Mouse (Mus musculus): ENCODE data around the gene Rgs3. TPM values are rescaled to one million over a fixed set of nuclear protein-coding genes. Genes with fewer than 3 reads are reported as not detected.

Gene Rgs3
- total and polyA plus RNA-seq, 3 experiments, result not detected

DNA sequence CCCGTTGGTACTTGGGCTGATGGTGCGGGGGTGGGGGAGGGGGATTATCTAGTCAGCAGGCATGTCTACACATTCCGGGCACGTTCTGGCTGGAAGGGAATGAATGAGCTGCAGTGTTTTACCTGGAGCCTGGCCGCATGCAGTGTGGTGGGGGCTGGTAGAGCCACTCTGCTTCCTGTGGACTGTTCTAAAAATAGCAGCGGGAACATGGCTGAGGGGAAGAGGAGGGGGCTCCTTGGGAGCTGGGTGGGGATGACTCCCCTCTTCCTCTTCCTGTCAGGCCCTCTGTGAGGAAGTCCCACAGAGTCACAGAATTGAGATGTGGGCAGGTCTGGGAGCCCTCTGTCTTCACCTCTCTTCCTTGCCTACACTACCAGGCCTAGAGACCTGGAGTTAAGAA lies 103.7 kb downstream of the Rgs3 start:
- Histone ChIP-seq H3K79me2 (ENCODE audit: control insufficient read depth, insufficient read depth, low read length, poor library complexity) (no peaks in the 10 kb centered on the region), H3K4me1 (ENCODE audit: control insufficient read depth in 1 of 2, insufficient read depth in 2 of 2, low read length in 2 of 2) (no peaks in the 10 kb centered on the region), H3K4me3 (ENCODE audit: control insufficient read depth in 1 of 2, insufficient read depth in 1 of 2, low read depth in 2 of 2, low read length in 2 of 2) (no peak overlapping the region), H3K9me3 (replicated peaks; ENCODE audit: insufficient read depth, low read length) (no peaks in the 10 kb centered on the region), H3K27ac (ENCODE audit: control insufficient read depth, low read depth, low read length) (no peak overlapping the region), H3K9ac (ENCODE audit: control insufficient read depth, low read depth, low read length, poor library complexity, severe bottlenecking) (no peak overlapping the region), H3K27me3 (ENCODE audit: control insufficient read depth in 1 of 2, insufficient read depth in 2 of 2, low read length in 2 of 2) (no peaks in the 10 kb centered on the region), H3K36me3 (ENCODE audit: control insufficient read depth in 1 of 2, insufficient read depth in 2 of 2, low read length in 2 of 2) (no peaks in the 10 kb centered on the region)
- TF ChIP-seq RCOR1 (IDR thresholded peaks at IDR 0.05; ENCODE audit: low read depth, low read length) (no peak), POLR2AphosphoS5 (IDR thresholded peaks at IDR 0.05; ENCODE audit: borderline replicate concordance, low read depth, low read length) (no peak), MYC (IDR thresholded peaks at IDR 0.05; ENCODE audit: low read depth, low read length) (no peak), TBP (IDR thresholded peaks at IDR 0.05; ENCODE audit: low read depth, low read length) (no peak), SMC3 (IDR thresholded peaks at IDR 0.05; ENCODE audit: low read depth, low read length) (no peak), CHD2 (IDR thresholded peaks at IDR 0.05; ENCODE audit: low read length) (no peak), GATA1 (IDR thresholded peaks at IDR 0.05; ENCODE audit: low read depth, low read length) (no peak), EP300 (IDR thresholded peaks at IDR 0.05; ENCODE audit: low read depth in 1 of 2, low read length in 2 of 2) (no peak), GABPA (IDR thresholded peaks at IDR 0.05; ENCODE audit: low read depth, low read length) (no peak)
- no peak for DNase-seq (ENCODE audit: low read depth, low spot score)

DNA sequence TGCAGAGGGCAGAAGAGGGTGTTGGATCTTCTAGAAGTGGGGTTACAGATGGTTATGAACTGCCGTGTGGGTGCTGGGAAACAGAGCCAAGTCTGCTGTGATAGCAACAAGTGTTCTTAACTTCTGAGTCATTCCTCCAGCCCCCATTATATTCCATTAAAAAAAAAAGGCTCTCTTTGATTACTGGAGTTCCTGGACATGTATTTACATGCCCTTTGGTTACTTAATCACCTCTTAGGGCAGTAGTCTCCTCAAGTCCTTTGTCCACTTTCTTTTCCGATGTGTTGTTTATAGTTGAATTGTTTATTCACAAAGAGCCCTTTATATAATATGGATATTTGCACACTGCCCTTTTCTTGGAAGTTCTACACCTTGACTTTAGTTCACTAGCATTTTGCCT lies 106.2 kb downstream of the Rgs3 start:
- DNase-seq (ENCODE audit: low read depth, low spot score), result no peak
- no peaks in the 10 kb centered on the region for H3K27me3 ChIP-seq (ENCODE audit: control insufficient read depth in 1 of 2, insufficient read depth in 2 of 2, low read length in 2 of 2)
- H3K27ac ChIP-seq (ENCODE audit: control insufficient read depth, low read depth, low read length), result no peak overlapping the region

DNA sequence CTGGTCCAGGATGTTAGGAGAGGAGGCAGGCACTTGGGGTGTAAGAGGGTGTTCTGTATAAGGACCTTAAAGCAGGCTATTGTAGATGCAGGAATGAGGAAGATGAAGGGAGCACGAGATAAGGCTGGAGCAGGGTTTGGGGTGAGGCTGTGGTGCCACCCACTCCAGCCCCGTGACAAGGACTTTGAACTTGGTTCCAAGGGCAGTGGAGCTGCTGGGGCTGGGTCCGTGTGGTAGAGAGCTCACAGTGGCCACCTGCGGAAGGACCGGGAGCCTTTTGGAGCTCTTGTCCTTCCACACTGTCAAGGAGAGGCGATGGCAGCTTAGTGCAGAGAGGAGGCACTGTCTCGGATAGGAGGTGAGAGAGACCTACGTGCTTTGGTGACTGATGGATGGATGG lies 109.0 kb downstream of the Rgs3 start:
- no peak overlapping the region for H3K27ac ChIP-seq (ENCODE audit: control insufficient read depth, low read depth, low read length)
- H3K36me3 ChIP-seq (ENCODE audit: control insufficient read depth in 1 of 2, insufficient read depth in 2 of 2, low read length in 2 of 2), result no peaks in the 10 kb centered on the region
- H3K4me1 ChIP-seq (ENCODE audit: control insufficient read depth in 1 of 2, insufficient read depth in 2 of 2, low read length in 2 of 2), result no peaks in the 10 kb centered on the region
- TF ChIP-seq GATA1 (IDR thresholded peaks at IDR 0.05; ENCODE audit: low read depth, low read length) (no peak), SMC3 (IDR thresholded peaks at IDR 0.05; ENCODE audit: low read depth, low read length) (no peak), MYC (IDR thresholded peaks at IDR 0.05; ENCODE audit: low read depth, low read length) (no peak), ZNF384 (IDR thresholded peaks at IDR 0.05; ENCODE audit: low read depth, low read length) (no peak), RCOR1 (IDR thresholded peaks at IDR 0.05; ENCODE audit: low read depth, low read length) (no peak)
- no peak overlapping the region for H3K9ac ChIP-seq (ENCODE audit: control insufficient read depth, low read depth, low read length, poor library complexity, severe bottlenecking)
- no peaks in the 10 kb centered on the region for H3K9me3 ChIP-seq (replicated peaks; ENCODE audit: insufficient read depth, low read length)
- no peak overlapping the region for H3K4me3 ChIP-seq (ENCODE audit: control insufficient read depth in 1 of 2, insufficient read depth in 1 of 2, low read depth in 2 of 2, low read length in 2 of 2)
- no peaks in the 10 kb centered on the region for H3K27me3 ChIP-seq (ENCODE audit: control insufficient read depth in 1 of 2, insufficient read depth in 2 of 2, low read length in 2 of 2)
- no peaks in the 10 kb centered on the region for H3K79me2 ChIP-seq (ENCODE audit: control insufficient read depth, insufficient read depth, low read length, poor library complexity)
- DNase-seq (ENCODE audit: low read depth, low spot score), result no peak

More for the DNA sequence above, 106.2 kb downstream of the Rgs3 start:
- H3K79me2 ChIP-seq (ENCODE audit: control insufficient read depth, insufficient read depth, low read length, poor library complexity), result no peaks in the 10 kb centered on the region
- H3K4me1 ChIP-seq (ENCODE audit: control insufficient read depth in 1 of 2, insufficient read depth in 2 of 2, low read length in 2 of 2), result no peaks in the 10 kb centered on the region
- H3K9ac ChIP-seq (ENCODE audit: control insufficient read depth, low read depth, low read length, poor library complexity, severe bottlenecking), result no peak overlapping the region
- H3K9me3 ChIP-seq (replicated peaks; ENCODE audit: insufficient read depth, low read length), result no peaks in the 10 kb centered on the region
- no peak for TF ChIP-seq CHD1 (IDR thresholded peaks at IDR 0.05; ENCODE audit: low read depth, low read length)
- no peak for TF ChIP-seq MYB (IDR thresholded peaks at IDR 0.05; ENCODE audit: low read depth, low read length)
- no peak for TF ChIP-seq POLR2AphosphoS5 (IDR thresholded peaks at IDR 0.05; ENCODE audit: borderline replicate concordance, low read depth, low read length)
- no peak for TF ChIP-seq GATA1 (IDR thresholded peaks at IDR 0.05; ENCODE audit: low read depth, low read length)
- no peak for TF ChIP-seq KAT2A (conservative IDR thresholded peaks at IDR 0.05; ENCODE audit: low read depth, low read length)
- TF ChIP-seq RAD21 (IDR thresholded peaks at IDR 0.05; ENCODE audit: low read depth, low read length), result no peak
- TF ChIP-seq TBP (IDR thresholded peaks at IDR 0.05; ENCODE audit: low read depth, low read length), result no peak
- H3K4me3 ChIP-seq (ENCODE audit: control insufficient read depth in 1 of 2, insufficient read depth in 1 of 2, low read depth in 2 of 2, low read length in 2 of 2), result no peak overlapping the region
- H3K36me3 ChIP-seq (ENCODE audit: control insufficient read depth in 1 of 2, insufficient read depth in 2 of 2, low read length in 2 of 2), result no peaks in the 10 kb centered on the region
